Mouse (Mus musculus) spleen, postnatal 14 days (tissue): ENCODE measurements around the gene Aprt.
A peak's percentile ranks its signal among the peaks of the same experiment; 100 is the strongest.
"Not testable (repeated sequence)": the region's sequence is repeated elsewhere in the genome, so short reads cannot be mapped to it uniquely, and the experiment has no call there.

Experiments
- DNase-seq, 2 experiments: peaks; one replicate each; pipeline ENCODE4 v3.0.0; 2021 to 2022; ENCODE audit warnings: low spot score in 2 of 2

Aprt gene

GRCm38 (mm10) chr8:122586171-122586570 lies 9.5 kb upstream of the Aprt start:
- no peak for DNase-seq

DNA sequence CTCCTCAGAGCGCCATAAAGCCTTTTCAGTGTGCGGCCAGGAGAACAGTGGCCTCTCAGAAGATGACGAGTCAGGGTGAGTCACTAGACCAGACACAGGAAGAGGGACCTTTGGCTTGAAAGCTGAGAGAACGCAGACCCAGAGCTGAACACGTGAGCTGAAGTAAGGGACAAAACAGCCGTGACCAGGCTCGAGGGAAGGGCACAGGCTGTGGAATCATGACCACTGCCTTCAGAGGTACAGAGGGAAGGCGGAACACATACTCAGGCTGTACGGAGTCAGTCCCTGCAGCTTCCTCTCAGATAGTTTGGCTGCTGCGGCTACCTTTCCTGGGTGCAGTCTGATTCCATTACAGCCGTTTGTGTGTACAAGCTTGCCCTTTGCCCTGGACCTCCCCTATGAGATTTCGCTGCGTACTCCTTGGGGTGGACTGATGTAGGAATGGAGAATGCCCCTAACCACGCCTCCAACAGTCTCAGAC lies 8.7 kb upstream of the Aprt start:
- DNase-seq, result no peak

GRCm38 (mm10) chr8:122584981-122585380 lies 8.3 kb upstream of the Aprt start:
- no peak for DNase-seq

- DNase-seq, result no peak
These were observed 4.2 kb upstream of the Aprt start for GRCm38 (mm10) chr8:122580926-122581325.

DNA sequence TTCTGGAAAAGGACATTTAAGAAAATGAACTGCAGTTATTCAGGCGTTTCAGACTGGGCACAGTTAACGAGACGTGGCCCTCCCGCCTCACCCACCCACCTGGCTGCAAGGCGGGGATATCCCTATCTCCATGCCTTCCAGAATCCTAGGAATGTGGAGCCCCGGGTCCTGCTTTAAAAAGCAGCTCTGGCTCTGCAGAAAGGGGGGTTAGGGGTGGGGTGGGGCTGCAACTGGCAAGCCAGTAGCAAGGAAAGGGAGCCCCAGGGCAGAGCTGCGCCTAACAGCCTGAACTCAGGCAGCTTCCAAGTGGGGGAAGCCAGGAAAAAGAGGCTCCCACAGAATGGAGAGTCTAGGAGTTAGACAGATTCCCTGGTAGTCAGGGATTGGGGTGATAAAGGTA lies 2.5 kb upstream of the Aprt start:
- DNase-seq, result no peak

DNA sequence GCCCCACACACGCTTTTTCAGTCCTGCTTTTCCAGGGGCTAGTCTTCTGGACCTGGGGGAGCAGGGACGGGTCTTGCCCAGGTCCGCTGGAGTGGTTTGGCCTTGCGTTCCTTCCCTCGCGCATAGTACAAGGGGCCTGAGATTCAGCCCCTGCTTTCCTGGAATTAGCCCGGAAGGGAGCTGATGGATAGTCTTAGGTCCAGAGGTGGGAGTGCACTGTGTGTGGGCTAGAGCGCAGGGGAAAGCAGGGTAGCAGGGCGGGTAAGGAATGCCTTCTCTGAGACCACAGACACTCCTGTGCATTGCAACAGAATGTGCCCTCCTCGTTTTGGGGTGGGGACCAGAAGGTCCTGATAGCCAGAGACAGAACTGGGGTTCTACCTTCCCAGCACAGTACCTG lies 407 bp upstream of the Aprt start:
- no peak for DNase-seq

DNA sequence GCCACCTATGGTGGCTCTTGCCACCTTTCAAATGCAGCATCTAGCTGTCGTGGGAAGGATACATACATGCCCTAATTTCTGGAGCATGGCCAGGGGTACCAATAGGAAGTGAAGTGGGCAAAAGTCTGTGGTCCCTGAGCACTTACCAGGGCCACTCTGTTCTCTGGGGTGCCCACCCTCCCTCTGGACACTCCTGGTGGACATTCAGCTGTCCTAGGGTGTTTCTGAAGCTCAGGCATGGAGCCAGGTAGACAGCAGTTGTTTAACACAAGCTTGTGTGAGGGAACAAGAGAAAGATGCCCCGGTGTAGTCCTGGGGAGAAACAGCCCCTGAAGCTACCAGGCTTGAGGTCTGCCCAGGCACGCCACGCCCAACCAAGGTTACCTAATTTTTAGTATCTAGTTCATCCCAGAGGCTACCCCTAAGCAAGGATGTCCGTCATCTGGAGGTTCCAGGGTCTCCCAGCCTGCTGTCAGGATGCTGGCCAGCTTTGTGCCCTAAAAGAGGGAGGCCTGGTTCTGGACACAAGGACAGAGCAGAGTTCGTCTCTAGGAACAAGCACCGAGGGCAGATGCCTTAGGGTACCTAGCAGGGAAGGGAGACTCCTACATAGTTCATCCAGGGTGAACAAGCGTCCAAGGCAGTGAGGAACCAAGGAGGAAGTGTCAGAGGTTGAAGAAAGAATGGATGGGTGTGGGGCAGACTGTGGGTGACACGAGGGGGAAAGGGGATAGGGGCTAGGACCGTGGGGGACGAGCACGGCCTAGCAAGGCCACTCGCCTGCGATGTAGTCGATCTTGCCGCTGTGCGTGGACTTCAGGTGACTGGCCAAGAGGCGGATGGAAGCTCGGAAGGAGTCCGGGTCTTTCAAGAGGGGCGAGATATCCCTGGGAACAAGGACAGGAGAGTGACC lies 718 bp downstream of the Aprt start:
- no peak for DNase-seq

- no peak for DNase-seq
These were observed 1.4 kb downstream of the Aprt start for GRCm38 (mm10) chr8:122575286-122575685.

- no peak for DNase-seq
These were observed 1.9 kb downstream of the Aprt start for GRCm38 (mm10) chr8:122574667-122575251.

DNA sequence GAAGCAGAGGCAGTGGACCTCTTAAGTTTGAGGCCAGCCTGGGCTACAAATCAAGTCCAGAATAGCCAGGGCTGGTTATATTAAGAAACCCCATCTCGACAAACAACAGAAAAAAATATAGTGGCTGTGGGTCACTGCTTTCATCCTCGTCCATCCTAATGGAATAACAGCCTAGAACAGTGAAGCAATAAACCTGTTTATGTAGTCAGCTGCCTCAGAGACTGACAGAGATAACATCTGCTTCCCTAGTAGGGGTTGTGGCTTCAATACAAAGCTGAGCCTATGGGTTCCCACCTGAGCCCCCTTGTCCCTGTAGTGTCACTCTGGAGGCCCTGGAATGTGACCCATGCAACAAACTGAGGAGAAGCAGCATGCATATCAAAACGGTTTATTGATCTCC lies 2.4 kb downstream of the Aprt start:
- no peak for DNase-seq

GRCm38 (mm10) chr8:122573577-122573976 lies 3.1 kb downstream of the Aprt start:
- no peak for DNase-seq

GRCm38 (mm10) chr8:122573176-122573575 lies 3.5 kb downstream of the Aprt start:
- DNase-seq, result not testable (repeated sequence)

- no peak for DNase-seq
These were observed 4.0 kb downstream of the Aprt start for GRCm38 (mm10) chr8:122572751-122573150.

- DNase-seq, result no peak
These were observed 4.9 kb downstream of the Aprt start for GRCm38 (mm10) chr8:122571750-122572267.

DNA sequence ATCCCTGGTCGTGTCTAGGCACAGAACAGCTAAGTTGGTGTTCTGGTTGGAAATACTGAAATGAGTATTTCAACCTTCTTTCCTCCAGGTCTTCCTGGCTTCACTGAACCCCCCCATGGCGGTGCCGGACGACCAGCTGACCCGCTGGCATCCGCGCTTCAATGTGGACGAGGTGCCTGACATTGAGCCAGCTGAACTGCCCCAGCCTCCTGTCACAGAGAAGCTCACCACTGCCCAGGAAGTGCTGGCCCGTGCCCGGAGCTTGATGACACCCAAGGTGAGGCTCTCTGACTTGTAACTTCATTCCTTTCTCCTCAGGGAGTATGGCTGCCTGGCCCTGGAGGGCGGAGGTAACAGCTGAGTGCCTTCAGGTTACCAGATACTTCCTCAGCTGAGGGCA lies 5.6 kb downstream of the Aprt start:
- DNase-seq, result no peak

- DNase-seq, result no peak
These were observed 6.7 kb downstream of the Aprt start for GRCm38 (mm10) chr8:122569996-122570395.

GRCm38 (mm10) chr8:122569329-122569728 lies 7.4 kb downstream of the Aprt start:
- DNase-seq, result no peak

- DNase-seq, result peak in 1 of 2 experiments; percentile 28
These were observed 7.8 kb downstream of the Aprt start for GRCm38 (mm10) chr8:122568881-122569309.

GRCm38 (mm10) chr8:122568109-122568504 lies 8.6 kb downstream of the Aprt start:
- peak; percentile 62 to 74 for DNase-seq

DNA sequence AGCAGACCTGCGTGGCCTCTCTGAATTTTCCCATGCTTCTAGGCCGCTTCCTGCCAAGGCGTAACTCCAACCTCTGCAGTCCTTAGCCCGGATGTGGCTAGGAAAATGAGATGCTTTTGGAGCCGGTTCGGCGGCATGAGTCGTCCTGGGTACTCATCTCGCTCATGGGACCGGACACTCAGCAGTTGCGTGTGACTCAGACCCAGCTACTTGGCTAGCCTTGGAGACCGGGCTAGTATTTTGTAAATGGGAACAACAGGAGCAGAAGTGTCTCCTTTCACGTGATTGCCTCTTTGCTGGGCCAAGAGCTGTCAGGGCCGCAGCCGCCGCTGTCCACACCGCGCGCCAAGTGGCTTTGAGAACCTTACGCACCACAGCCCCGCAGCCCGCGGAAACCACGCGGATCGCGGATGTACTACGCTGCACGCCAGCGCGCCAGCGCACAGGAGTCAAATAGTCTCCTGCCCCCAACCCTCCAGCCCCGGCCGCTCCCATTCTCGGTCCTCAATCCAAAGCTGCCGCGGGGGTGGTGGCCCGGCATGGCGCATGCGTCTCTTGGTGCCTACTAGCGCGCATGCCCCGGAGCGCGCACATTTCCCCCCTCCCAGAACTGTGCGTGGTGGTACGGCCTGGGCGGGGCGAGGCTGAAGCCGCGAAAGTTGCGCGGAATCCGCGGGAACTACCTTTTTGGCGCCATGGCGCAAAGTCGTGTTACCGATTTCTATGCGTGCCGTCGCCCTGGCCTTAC lies 9.2 kb downstream of the Aprt start, which contains the start of gene Cdt1:
Gene Cdt1, plus strand, starts transcription at position 655 of the 748 bp plus-strand sequence.
- peak; percentile 93 for DNase-seq

GRCm38 (mm10) chr8:122566766-122567165 lies 9.9 kb downstream of the Aprt start:
- DNase-seq, result no peak
